Mouse (Mus musculus): ENCODE results near the gene Col4a6.

DNA sequence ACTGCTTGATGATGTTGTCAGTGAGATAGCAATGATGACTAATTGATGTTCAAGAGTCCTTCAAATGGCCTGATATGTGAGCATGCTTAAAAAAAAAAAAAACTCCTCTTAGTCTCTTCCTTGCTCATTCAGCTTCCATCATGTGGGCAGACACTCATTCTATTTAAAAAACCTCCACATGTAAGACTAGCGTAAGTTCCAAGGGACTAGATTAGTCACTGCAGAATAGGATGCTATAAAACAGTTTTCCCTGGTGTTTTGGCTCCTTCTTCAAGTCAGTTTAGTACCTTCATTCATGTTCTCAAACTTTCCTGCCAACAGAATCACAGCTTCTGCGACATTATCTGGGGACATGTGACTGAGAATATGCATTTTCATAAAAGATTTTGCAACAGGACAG, 145.8 kb downstream of the Col4a6 start:
- no peak for TF ChIP-seq POLR2A (IDR thresholded peaks at IDR 0.05; ENCODE audit: insufficient read depth, low read depth, low read length)
- TF ChIP-seq CTCF (IDR thresholded peaks at IDR 0.05): no peak
- TF ChIP-seq EP300 (IDR thresholded peaks at IDR 0.05; ENCODE audit: insufficient read depth, low read depth, low read length): no peak

Data from heart, adult 2 months (tissue).